Mouse (Mus musculus): Measurements from ENCODE around the gene Tapbp.

Gene Tapbp

DNA sequence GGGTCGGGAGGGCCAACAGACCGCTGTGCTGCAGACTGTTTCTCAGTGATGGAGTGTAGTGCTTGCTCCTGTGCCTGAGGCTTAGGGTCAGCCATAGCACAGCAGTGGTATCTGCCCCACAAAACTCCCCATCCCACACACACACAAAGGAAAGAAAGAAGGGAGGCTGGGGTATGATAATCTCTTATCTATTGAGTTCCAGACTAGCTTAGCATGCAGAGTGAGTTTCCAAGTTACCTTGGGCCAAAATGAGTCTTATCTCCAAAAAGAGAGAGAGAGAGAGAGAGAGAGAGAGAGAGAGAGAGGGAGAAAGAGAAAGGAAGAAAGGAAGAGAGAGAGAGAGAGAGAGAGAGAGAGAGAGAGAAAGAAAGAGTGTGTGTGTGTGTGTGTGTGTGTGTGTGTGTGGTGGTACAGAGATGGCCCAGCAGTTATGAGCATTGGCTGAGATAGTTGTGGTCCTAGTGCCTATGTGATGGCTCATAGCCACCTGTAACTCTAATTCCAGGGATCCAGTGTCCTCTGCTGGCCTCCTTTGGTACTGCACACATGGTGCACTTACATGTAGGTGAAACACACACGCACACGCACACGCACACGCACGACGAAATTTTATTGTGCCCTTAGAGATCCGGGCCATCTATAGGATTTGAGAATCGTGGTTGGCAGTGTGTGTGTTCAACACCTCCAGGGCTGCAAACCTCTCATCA lies 9.0 kb downstream of the Tapbp start:
- no peak for DNase-seq (ENCODE audit: low spot score)

DNA sequence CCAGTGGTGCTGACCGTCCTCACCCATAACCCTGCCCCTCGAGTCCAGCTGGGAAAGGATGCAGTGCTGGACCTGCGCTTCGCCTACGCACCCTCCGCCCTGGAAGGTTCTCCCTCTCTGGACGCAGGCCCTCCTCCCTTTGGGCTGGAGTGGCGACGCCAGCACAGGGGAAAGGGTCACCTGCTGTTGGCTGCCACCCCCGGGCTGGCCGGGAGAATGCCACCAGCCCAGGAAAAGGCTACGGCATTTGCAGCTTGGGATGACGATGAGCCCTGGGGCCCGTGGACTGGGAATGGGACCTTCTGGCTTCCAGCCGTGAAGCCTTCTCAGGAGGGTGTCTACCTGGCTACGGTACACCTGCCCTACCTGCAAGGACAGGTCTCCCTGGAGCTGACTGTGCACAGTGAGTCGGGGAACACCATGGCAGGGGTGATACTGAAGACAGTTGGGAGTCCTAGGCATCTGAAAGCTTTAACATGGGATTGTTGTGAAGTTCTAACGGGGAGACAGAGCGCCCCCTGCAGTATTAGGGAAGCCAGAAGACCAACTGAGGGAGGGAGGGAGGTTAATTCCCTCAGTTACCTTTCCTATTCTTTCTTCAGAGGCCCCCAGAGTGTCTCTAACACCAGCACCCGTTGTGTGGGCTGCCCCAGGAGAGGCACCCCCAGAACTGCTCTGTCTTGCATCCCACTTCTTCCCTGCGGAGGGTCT lies 9.9 kb downstream of the Tapbp start:
- no peak for DNase-seq (ENCODE audit: low spot score)

DNA sequence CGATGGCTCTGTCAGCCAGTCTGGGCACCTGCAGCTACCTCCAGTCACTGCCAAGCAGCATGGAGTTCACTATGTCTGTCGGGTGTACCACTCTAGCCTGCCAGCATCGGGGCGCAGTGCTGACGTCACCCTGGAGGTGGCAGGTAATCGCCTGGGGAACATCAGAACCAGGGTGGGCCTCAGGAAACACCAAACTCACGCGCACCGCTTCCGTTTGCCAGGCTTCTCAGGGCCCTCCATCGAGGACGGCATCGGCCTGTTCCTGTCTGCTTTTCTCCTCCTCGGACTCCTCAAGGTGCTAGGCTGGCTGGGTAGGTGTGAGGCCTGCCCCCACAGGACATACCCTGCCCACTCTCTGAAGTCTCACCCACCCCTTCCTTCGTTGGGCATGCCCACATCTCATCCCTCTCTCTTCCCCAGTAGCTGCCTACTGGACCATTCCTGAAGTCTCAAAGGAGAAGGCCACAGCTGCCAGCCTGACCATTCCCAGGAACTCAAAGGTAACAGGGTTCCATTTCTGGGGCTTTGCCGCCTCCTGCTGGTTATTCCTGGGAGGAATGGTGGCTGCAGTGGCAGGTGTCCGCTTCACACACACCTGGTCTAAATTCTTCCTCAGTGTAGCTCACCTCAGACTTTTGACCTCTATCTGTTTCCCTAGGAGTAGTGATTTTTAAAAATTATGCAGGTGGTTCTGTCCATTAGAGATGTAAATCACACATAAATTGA lies 10.7 kb downstream of the Tapbp start:
- DNase-seq (ENCODE audit: low spot score): no peak

DNA sequence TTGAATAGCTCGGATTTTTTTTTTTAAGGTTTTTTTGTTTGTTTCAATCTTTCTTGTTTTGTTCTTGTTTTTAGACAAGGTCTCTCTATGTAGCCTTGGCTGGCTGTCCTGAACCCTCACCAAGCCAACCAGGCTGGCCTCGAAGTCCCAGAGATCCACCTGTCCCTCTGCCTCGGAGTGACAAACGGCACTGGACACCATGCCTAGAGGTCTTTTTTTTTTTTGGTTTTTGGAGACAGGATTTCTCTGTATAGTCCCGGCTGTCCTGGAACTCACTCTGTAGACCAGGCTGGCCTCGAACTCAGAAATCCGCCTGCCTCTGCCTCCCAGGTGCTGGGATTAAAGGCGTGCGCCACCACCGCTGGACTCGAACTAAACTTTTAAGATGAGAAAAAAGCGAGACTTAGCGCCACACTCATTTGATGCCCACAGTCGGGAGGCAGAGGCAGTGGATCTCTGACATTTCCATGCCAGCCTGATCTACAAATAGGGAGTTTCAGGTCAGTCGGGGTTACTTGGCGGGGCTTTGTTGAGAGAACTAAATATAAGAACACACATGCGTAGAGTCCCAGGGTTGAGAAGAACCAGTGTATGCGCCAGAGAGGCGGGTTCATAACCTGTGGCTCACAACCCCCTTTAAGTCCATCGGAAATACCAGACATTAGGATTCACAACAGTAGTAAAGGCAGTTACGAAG lies 12.7 kb downstream of the Tapbp start:
- DNase-seq (ENCODE audit: low spot score): no peak

DNA sequence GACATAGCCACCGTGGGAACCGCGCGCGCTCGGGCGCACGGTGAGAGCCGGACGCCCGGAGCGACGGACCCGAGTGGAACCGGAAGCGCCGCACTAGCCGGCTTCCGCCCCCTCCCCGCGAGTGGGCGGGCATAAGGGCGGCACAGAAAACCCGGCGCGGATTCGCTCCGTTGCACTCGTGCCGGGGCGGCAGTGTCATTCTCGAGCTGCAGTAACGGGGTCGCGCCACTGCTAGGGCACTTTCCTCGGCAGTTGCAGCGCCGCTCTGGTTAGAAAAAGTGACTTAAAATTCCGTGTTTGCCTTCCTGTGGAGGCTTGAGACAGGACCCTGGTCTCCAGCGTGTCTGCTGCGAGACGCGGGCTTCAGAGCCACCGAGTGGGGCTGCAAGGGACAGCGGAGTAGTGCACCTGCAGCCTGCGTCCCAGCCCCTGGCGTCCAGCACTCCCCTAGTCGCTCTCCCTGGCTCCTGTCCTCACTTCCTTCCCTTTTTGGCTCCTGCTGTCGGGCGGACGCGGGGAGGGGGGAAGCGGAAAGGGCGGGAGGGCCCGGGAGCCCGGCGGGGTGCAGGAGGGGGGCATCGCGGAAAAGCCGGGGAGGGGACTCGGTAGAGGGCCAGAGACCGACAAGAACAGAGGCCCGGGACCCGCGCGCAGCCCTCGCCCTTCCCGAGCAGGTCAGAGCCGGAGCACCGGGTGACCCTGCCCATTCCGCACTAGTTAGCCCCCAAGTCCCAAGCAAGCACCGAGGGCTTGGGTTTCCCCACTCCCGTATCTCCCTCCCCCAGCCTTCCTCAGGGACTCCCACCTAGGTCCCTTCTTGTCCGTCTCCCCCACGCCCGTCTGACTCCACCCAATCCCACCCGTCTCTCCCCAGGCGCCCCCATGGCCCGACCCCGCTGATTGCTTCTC lies 13.9 kb downstream of the Tapbp start, which contains the start of gene Rgl2:
Gene Rgl2, plus strand, starts transcription at position 173 of the 909 bp plus-strand sequence.
- DNase-seq (ENCODE audit: low spot score): peak; percentile 83

DNA sequence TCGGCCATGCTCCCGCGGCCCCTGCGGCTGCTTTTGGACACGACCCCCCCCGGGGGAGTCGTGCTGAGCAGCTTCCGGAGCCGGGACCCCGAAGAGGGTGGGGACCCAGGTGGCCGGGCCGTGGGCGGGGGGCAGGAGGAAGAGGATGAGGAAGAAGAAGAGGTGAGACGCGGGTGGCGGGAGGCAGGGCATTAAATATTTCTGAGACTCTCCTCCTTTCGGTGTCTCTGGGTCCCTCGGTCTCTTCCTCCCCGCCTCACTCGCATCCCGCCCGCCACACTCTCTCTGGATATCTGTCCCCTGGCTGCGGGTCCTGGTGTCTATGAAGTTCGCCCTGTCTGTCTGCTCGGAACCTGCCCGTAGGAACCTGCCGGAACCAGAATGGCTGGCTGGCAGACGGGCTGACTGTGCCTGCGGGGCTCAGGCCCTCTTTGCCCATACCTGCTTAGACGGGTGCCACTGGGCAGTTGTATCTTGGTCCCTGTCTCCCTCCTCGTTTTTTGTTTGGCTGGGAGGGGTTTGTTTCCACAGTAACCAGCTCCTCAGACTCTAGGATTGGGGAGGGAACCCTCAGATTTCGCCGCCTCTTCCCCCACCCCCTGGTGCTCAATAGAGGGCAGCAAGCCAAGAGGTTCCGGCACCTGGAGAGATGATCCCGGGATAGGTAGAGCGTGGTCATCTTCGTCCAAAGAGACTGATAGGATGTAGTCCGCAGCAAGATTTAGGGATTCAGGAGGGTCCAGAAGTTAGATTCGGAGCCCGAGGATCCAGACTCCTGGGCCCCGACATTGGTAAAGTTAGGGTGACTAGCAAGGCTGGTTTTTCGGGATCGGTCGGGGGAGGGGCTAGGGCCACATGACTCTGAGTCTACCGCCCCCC lies 14.8 kb downstream of the Tapbp start:
- peak; percentile 48 for DNase-seq (ENCODE audit: low spot score)

DNA sequence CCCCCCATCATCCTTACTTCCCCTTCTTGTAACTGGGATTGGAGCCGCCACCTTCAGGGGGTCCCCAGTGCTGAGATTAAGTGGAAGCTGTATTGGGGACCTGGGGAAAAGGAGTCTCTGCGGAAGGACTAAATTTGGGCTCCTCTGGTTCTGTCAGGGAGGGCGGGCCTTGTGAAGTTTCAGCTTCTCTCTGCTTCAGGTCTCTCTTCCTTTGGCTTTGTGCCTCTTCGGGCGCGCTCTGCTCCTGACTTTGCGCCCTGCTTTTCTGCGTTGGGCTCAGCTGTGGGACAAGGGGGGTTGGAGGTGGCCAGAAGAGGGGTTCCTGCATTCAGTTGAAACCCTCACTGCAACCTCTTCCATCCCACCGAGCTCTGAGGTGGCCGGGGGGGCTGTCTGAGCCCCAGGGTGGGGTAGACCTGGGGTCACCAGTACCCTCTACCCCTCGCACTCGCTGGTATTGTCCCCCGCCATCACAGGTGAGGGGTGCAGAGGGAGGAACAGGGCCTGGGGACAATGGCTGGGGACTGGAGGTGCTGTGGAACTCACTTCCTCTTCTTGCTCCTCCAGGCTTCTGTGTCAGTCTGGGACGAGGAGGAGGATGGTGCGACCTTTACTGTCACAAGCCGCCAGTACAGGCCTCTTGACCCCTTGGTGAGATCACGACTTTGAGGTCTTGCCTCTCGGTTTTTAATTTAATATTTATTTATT lies 15.6 kb downstream of the Tapbp start:
- peak; percentile 18 for DNase-seq (ENCODE audit: low spot score)

DNA sequence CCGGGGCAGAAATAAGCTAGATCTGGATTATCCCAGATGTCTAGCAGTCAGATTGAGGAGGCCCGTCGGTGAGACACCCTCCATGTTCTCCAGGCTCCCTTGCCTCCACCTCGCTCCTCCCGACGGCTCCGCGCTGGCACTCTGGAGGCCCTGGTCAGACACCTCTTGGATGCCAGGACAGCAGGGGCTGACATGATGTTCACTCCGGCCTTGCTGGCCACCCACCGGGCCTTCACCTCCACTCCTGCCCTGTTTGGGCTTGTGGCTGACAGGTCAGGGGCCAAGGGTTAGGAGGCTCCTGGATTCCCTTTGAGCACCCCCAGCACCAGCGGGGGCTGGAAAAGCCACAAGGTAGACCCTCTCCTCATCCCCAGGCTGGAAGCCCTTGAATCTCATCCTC lies 16.2 kb downstream of the Tapbp start:
- DNase-seq (ENCODE audit: low spot score): no peak

DNA sequence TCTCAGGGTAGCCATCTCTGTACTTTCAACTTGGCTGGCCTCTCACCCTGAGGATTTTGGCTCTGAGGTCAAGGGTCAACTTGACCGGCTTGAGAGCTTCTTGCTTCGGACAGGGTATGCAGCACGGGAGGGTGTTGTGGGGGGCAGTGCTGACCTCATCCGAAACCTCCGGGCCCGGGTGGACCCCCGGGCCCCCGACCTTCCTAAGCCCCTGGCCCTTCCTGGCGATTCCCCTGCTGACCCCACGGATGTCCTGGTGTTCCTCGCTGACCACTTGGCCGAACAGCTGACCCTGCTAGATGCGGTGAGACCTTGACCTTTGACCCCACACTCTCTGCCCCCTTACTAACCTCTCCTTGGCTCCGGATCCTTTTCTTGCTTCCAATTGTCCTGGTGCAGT lies 16.7 kb downstream of the Tapbp start:
- DNase-seq (ENCODE audit: low spot score): no peak

DNA sequence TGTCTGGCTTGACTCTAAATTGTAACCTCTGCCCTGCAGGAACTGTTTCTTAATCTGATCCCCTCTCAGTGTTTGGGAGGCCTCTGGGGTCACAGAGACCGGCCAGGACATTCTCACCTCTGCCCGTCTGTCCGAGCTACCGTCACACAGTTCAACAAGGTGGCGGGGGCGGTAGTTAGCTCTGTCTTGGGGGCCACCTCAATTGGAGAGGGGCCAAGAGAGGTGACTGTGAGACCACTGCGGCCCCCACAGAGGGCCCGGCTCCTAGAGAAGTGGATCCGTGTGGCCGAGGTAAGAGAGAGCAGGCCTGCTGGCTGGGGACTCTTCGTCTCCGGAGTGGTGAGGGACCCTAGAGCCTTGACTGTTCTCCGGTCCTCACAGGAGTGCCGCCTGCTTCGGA lies 17.3 kb downstream of the Tapbp start:
- DNase-seq (ENCODE audit: low spot score): no peak

DNA sequence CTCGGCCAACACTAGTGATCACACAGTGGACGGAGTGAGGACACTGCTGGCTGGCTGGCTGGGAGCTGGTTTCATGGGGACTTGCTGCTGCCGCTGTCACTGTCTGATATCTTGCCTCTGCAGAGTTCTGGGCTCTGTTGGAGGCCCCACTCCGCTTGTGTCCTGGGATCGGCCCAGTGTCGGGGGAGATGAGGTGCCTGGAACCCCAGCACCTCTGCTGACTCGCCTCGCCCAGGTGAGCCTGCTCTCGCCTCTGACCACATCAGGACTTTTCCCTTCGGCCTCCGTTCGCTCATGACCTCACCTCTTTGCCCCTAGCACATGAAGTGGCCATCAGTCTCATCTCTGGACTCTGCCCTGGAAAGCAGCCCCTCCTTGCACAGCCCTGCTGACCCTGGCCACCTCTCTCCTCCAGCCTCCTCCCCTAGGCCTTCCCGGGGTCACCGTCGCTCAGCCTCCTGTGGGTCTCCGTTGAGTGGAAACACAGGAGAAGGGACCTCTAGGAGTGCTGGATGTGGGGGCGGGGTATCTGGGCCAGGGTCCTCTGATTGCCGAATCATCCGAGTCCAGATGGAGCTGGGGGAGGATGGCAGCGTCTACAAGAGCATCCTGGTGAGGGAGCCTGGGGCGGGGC lies 19.8 kb downstream of the Tapbp start:
- no peak for DNase-seq (ENCODE audit: low spot score)

DNA sequence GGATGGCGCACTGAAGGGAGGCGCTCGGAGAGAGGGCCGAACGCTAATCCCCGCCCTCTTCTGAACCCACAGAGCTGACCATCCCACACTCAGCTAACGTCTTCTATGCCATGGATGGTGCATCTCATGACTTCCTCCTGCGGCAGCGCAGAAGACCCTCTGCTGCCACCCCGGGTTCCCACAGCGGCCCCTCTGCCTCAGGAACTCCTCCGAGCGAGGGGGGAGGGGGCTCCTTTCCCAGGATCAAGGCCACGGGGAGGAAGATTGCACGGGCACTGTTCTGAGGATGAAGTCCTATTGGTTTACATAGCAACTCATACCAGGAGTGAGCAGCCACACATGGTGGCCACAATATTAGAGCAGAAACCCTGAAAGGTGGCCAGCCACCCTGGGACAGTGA lies 21.3 kb downstream of the Tapbp start:
- no peak for DNase-seq (ENCODE audit: low spot score)

DNA sequence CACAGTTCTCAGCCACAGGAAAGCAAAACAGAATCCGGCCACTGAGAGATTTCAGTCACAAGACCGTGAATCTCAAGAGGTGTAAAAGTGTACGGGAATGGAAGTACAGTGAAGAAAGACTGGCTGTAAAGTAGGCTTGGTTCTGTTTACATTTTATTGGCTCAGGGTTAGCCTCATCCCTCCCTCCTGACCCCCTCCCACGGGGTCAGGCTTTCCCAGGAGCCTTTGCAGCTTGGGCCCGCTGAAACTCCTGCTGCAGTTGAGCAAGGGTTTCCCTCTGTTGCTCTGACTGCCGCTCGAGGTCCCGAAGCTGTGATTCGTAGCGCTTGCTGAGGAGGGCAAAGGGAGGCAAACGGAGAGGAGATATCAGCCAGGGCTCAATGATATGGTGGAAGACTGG lies 23.1 kb downstream of the Tapbp start:
- no peak for DNase-seq (ENCODE audit: low spot score)

DNA sequence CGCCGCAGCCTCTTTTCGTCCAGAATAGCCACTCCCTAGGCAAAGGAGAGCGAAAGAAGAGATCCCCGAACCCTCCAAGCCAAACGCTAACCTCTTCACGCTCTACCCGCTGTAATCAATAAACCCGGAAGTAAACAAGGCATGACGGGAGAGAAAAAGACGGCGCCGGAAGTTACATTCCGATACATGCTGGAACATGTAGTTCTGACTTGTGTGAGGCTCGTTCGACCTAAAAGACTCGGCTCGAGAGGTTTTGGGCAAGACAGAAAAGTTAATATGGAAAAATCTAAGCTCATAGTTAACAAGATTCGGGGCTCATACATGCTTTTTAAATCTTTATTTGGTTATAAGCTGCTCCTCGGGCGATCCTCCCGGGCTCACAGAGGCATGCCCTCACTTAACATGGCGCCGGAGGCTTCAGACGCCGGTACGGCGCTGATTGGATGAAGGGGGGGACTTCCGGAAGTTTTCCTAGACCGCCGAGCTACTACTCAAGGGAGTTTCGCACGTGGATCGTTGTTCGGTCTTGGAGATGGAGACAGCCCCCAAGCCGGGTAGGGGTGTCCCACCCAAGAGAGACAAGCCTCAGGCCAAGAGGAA lies 24.6 kb downstream of the Tapbp start, which contains the start of the genes Pfdn6 and Wdr46:
Gene Pfdn6, minus strand, starts transcription at position 138 of the 600 bp plus-strand sequence.
Gene Wdr46, plus strand, starts transcription at position 455 of the 600 bp plus-strand sequence.
- peak; percentile 71 for DNase-seq (ENCODE audit: low spot score)

DNA sequence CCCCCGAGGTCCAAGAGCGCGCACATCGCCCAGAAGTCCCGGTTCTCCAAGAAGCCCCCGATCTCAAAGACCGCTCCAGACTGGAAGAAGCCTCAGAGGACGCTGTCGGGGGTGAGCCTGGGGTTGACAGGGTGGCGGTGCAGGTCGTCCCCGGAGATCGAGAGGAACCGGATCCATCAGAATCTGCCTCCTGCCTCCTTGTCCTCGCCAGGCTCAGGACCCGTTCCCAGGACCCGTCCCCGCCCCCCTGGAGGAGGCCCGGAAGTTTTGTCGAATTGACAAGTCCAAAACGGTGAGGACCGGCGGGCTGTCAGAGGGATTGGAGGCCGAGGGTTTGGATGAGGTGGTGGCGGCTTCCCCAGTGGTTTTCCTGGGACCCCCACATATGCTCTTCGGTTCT lies 25.3 kb downstream of the Tapbp start:
- no peak for DNase-seq (ENCODE audit: low spot score)

DNA sequence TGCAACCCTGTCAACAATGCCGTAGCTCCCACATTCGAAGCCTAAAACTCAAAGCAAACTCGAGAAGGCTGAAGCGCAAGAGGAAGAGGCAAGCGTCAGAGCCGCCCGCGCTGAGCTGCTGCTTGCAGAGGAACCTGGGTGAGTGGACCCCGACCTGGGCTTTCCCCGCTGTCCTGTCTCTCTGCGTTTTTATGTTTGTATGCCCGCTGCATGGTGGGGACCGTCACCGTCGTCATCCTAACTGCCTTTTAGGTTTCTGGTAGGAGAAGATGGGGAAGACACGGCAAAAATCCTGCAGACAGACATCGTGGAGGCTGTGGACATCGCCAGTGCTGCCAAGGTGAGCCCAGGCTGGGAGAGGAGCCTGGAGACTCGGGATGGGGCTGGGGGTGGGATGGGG lies 25.7 kb downstream of the Tapbp start:
- no peak for DNase-seq (ENCODE audit: low spot score)

DNA sequence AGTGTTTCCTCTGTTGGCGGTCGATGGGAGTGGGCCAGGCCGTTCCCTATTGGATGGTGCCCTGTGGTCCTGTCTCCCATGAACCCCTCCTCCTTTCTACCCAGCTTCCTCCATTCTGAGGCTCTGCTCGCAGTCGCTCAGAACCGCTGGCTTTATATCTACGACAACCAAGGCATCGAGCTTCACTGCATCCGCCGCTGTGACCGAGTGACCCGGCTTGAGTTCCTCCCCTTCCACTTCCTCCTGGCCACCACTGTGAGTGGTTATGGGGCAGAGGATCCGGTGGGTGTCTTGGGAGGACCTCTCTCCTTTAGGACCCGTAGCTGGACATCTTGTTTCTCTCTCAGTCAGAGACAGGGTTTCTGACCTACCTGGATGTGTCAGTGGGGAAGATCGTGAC lies 27.8 kb downstream of the Tapbp start:
- DNase-seq (ENCODE audit: low spot score): no peak

DNA sequence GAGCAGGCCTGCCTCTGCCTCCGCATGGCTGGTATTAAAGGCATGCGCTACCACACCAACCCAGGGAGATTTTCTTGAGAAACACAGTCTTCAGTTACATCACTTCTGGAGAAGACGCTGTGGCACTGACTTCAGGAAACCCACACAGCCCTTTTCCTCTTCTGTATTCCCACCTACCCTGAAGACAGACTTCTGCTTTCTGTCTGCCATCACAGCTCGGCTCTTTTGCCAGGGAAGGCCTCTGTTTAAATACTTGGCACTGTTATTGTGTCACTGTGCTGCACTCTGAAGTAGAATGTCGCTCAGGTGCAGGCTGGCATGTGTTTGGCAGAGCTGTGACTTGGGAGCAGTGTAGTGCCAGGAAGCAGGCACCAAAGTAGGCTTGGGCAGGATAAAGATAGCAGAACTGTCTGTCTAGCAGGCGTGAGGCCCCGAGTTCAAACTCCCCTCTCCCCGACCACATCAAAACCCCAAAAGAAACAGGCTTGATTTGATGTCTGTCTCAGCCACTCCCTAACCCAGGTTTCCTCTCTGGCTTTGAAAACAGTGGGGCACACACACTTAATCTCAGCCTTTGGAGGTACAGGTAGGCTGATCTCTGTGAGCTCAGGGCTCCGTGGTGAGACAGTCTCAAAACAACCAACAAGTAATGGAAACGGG lies 31.9 kb downstream of the Tapbp start:
- DNase-seq (ENCODE audit: low spot score): no peak
